ENCODE assay signal across 22 mouse cellular contexts in the genomic region with DNA sequence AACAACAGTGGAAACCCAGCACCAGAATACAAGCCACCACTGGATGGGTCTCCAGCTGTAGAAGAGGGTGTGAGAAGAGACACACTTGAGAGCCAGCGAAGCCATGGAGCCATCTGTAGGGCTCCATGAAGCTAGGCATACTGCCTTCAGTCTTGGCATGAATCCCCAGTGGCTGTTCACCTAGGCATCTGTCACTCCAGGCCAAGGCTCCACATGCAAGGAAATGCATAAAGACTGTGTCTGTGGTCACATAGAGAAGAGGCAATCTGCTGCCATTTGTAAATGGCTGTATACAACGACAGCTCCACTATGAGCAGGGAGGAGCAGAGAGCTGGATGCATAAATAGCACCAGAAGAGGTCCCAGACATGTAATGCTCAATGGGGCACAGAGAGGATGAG.
DNase-seq lines count a peak whose midpoint lies in the region; ATAC-seq lines count a peak whose summit lies in the region.
"Had no signal": no experiment of that assay in that cellular context is flagged by ENCODE, and none has a peak within 500 bp of the region (broad histone marks: within the 10 kb centered on the region; RNA-seq: fewer than 3 reads in every experiment).

No protein-coding gene starts in this region.

- H3K27ac ChIP-seq in forebrain, embryonic 12.5 days, result no peak overlapping the region
- H3K27ac ChIP-seq in forebrain, embryonic 16.5 days (ENCODE audit: low read length), result no peak overlapping the region
- no peak overlapping the region for H3K27ac ChIP-seq in midbrain, embryonic 12.5 days (replicated peaks)
- H3K27ac ChIP-seq in midbrain, embryonic 16.5 days (ENCODE audit: low read length), result no peak overlapping the region
- H3K27ac ChIP-seq: embryonic facial prominence, embryonic 10.5 days; hindbrain, embryonic 14.5 days; intestine, embryonic 15.5 days; limb, embryonic 12.5 days; liver, embryonic 12.5 days had no signal

- ATAC-seq in forebrain, embryonic 12.5 days (ENCODE audit: low FRiP score), result 0 out of 2 replicates have a peak, but pooled peaks have one; percentile 11
- no peak for ATAC-seq in forebrain, embryonic 16.5 days
- 0 out of 2 replicates have a peak, but pooled peaks have one; percentile 2 for ATAC-seq in midbrain, embryonic 12.5 days (ENCODE audit: low FRiP score, low read depth)
- ATAC-seq in midbrain, embryonic 16.5 days, result no peak
- ATAC-seq: intestine, embryonic 15.5 days; liver, embryonic 12.5 days had no signal

- no peak overlapping the region for H3K4me2 ChIP-seq in forebrain, embryonic 12.5 days
- no peak overlapping the region for H3K4me2 ChIP-seq in forebrain, embryonic 16.5 days (ENCODE audit: low read length)
- H3K4me2 ChIP-seq in midbrain, embryonic 12.5 days (replicated peaks), result no peak overlapping the region
- no peak overlapping the region for H3K4me2 ChIP-seq in midbrain, embryonic 16.5 days (ENCODE audit: low read length)
- H3K4me2 ChIP-seq: intestine, embryonic 15.5 days; limb, embryonic 12.5 days; liver, embryonic 12.5 days; midbrain, embryonic 11.5 days had no signal

- H3K36me3 ChIP-seq in forebrain, embryonic 12.5 days (replicated peaks), result no peaks in the 10 kb centered on the region
- no peaks in the 10 kb centered on the region for H3K36me3 ChIP-seq in forebrain, embryonic 16.5 days (ENCODE audit: control insufficient read depth, insufficient read depth)
- no peaks in the 10 kb centered on the region for H3K36me3 ChIP-seq in midbrain, embryonic 12.5 days
- H3K36me3 ChIP-seq in midbrain, embryonic 16.5 days (ENCODE audit: control insufficient read depth, insufficient read depth, low read length), result no peaks in the 10 kb centered on the region
- H3K36me3 ChIP-seq: embryonic facial prominence, embryonic 10.5 days; forebrain, embryonic 10.5 days; intestine, embryonic 15.5 days; limb, embryonic 12.5 days; liver, embryonic 12.5 days had no signal

- H3K9ac ChIP-seq in forebrain, embryonic 12.5 days, result no peak overlapping the region
- H3K9ac ChIP-seq in forebrain, embryonic 16.5 days (replicated peaks; ENCODE audit: low read depth, low read length), result no peak overlapping the region
- no peak overlapping the region for H3K9ac ChIP-seq in midbrain, embryonic 12.5 days (replicated peaks)
- no peak overlapping the region for H3K9ac ChIP-seq in midbrain, embryonic 16.5 days (ENCODE audit: low read depth, low read length)
- H3K9ac ChIP-seq: hindbrain, embryonic 14.5 days; intestine, embryonic 15.5 days; limb, embryonic 12.5 days; liver, embryonic 12.5 days had no signal

- no peak overlapping the region for H3K4me3 ChIP-seq in forebrain, embryonic 12.5 days (replicated peaks)
- H3K4me3 ChIP-seq in forebrain, embryonic 16.5 days (replicated peaks; ENCODE audit: low read length), result no peak overlapping the region
- H3K4me3 ChIP-seq in midbrain, embryonic 12.5 days, result no peak overlapping the region
- H3K4me3 ChIP-seq in midbrain, embryonic 16.5 days (ENCODE audit: low read depth, low read length), result no peak overlapping the region
- H3K4me3 ChIP-seq: embryonic facial prominence, embryonic 10.5 days; intestine, embryonic 15.5 days; limb, embryonic 12.5 days; liver, embryonic 12.5 days had no signal

- DNase-seq in cerebellum, adult 8-10 months, result peak; percentile 38
- peak; percentile 51 to 54 for DNase-seq in cerebellum, postnatal 36 days
- no peak for DNase-seq in ovary, postnatal 36 days (ENCODE audit: low spot score)
- DNase-seq in heart, adult 9 months (ENCODE audit: low spot score in 2 of 2), result no peak
- DNase-seq: adrenal gland, postnatal 14 days; heart, adult 18-20 months; kidney, adult 9 months; kidney, postnatal 14 days; lung, adult 2 months; lung, postnatal 14 days; retina, postnatal 1 day had no signal

- H3K9me3 ChIP-seq in forebrain, embryonic 12.5 days, result no peaks in the 10 kb centered on the region
- no peaks in the 10 kb centered on the region for H3K9me3 ChIP-seq in forebrain, embryonic 16.5 days (ENCODE audit: control insufficient read depth, low read length)
- H3K9me3 ChIP-seq in midbrain, embryonic 12.5 days, result no peaks in the 10 kb centered on the region
- H3K9me3 ChIP-seq in midbrain, embryonic 16.5 days (replicated peaks; ENCODE audit: control insufficient read depth, low read length, poor library complexity, severe bottlenecking), result no peaks in the 10 kb centered on the region
- H3K9me3 ChIP-seq: embryonic facial prominence, embryonic 10.5 days; forebrain, embryonic 10.5 days; intestine, embryonic 15.5 days; limb, embryonic 12.5 days; liver, embryonic 12.5 days had no signal

- WGBS in forebrain, embryonic 12.5 days, result 92% methylated on average over 2 of the region's 2 CpGs
- 62% methylated on average over 2 of the region's 2 CpGs for WGBS in forebrain, embryonic 16.5 days
- 87% methylated on average over 2 of the region's 2 CpGs for WGBS in midbrain, embryonic 12.5 days
- WGBS in midbrain, embryonic 16.5 days, result 87% methylated on average over 2 of the region's 2 CpGs

- H3K27me3 ChIP-seq in forebrain, embryonic 12.5 days, result no peaks in the 10 kb centered on the region
- H3K27me3 ChIP-seq in forebrain, embryonic 16.5 days (replicated peaks; ENCODE audit: control insufficient read depth, insufficient read depth, low read length), result no peaks in the 10 kb centered on the region
- no peaks in the 10 kb centered on the region for H3K27me3 ChIP-seq in midbrain, embryonic 12.5 days
- no peaks in the 10 kb centered on the region for H3K27me3 ChIP-seq in midbrain, embryonic 16.5 days (ENCODE audit: control insufficient read depth, insufficient read depth, low read depth, low read length)
- H3K27me3 ChIP-seq: intestine, embryonic 15.5 days; limb, embryonic 12.5 days; liver, embryonic 12.5 days had no signal

- peaks cover 4% of the 10 kb centered on the region; the same call in 1 of the 2 replicates for H3K4me1 ChIP-seq in forebrain, embryonic 12.5 days
- H3K4me1 ChIP-seq in forebrain, embryonic 16.5 days (replicated peaks; ENCODE audit: control insufficient read depth, insufficient read depth, low read length), result peaks cover 10% of the 10 kb centered on the region
- H3K4me1 ChIP-seq in midbrain, embryonic 12.5 days, result no peaks in the 10 kb centered on the region
- H3K4me1 ChIP-seq in midbrain, embryonic 16.5 days (ENCODE audit: control insufficient read depth, insufficient read depth, low read length), result 0 out of 2 replicates have a peak, but pooled peaks cover 3% of the 10 kb centered on the region
- H3K4me1 ChIP-seq: intestine, embryonic 15.5 days; liver, embryonic 12.5 days had no signal

Comparison
In these comparisons a context has a peak if more than half of its experiments do, and no peak if none do; other contexts are left out.
1. ATAC-seq: peak in forebrain, embryonic 12.5 days (single experiment) and midbrain, embryonic 12.5 days (single experiment); none in forebrain, embryonic 16.5 days (single experiment) and midbrain, embryonic 16.5 days (single experiment).
2. DNase-seq: peak in cerebellum, adult 8-10 months (single experiment) and cerebellum, postnatal 36 days (2 of 2); none in ovary, postnatal 36 days (single experiment) and heart, adult 9 months (0 of 2).